Mouse (Mus musculus) Muller cell, postnatal 12 days (primary cell): Measurements from ENCODE around the gene Bcar3.

Experiments
- DNase-seq: peaks from one replicate; pipeline ENCODE4 v3.0.0-alpha.2; 2015; ENCODE audit errors: inconsistent ontology term

The Bcar3 gene

DNA sequence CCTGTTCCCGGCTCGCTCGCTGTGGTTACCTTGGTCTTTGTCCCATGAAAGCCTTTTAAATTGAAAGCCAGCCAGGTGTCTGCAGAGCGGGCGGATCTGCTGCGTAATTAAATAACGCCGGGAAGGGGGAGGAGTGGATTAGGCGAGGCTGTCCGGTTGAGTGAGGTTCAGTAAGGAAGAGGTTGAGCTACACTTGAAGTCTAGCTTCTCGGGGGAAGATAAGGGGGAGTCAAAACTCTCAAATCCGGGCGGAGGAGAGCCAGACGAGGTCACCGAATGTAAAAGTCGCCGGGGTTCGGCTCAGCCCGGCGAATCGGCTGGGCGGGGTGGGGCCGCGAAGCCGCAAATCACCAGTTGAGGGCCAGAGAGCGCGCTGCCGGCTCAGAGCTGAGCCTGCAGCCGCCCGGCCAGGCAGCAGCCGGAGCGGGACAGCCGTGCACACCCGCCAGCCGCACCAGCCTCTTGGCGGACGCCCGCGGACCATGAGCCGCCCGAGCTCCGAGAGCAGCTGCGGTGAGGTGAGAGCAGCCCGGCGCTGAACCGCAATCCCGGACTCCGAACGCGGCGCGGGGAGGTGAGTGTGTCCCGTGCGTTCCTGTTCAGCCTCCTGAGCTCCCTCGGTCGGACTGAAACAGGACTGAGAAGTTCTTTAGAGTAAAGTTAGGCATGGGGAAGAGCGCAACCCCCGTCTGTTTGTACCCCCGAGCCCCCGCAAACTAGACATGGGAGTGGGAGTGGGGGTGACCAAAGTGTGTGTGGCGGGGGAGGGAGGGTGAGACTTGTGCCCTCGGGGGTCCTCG lies 125.9 kb downstream of the Bcar3 start:
- peak; percentile 86 for DNase-seq

DNA sequence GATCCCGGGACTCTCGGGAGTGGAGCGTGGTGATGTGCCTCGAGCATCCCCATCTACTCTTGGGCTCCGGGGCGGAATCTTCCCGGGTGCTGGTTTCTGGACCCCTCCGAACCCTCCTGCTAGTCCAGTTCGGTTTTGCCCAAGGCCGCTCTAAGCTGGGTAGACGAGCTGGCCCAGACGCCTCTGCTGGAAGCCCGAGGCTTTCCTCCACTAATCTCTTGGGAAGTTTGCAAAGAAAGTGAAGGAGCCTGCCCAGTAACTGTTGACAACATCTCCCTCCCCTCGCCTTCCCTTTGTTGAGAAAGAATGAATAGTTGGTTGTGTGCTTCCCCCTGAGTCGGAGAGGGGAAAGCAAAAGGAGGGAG lies 126.5 kb downstream of the Bcar3 start:
- peak; percentile 78 for DNase-seq

DNA sequence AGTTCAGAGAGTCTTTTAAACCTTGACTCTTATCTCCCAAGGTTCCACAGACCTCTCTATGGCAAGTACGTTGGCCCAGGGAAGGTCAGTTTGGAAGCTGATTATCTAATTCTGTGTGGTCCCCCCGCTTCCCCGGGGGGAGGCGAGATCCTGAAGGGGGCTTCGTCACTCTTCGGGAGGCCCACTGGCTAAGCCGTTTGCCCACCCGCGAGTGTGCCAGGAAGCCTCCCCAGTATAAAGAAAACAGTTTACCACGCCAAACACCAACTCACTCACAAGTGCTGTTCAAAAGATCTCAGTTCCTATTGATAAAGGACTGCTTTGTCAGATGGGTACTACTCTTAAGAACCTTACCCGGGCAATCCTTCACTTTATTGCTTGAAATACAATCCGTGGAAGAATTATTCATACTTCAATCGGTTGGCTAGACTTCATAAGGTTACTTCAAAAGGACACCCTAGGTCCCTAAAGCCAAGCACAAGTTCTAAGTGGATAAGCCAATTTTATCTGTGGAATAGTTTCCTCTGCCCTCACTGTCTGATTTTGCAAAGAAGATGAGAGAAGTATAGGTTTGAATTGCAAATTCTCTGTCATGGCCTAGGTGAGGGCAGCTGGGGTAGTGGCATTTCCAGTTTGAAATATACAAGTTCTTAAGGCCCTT lies 127.2 kb downstream of the Bcar3 start:
- DNase-seq: no peak

DNA sequence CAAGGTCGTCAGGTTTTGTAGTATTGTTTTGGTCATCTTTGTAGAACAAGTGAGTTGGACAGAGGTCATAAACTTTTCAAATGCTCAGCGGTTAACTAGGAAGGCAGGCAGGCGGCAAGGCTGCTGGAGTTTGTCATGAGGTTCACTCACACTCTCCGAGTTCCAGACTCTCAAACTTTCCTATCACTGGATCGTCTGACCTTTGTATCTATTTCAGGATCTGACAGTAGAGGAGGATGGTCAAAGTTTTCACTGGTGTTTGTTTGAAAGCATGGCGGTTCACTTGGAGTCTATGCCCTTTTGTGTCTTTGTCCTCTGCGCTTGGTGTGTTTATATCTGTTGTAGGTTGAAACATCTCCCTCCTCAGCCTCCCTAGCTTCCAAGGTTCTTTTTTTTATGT lies 127.9 kb downstream of the Bcar3 start:
- DNase-seq: no peak

DNA sequence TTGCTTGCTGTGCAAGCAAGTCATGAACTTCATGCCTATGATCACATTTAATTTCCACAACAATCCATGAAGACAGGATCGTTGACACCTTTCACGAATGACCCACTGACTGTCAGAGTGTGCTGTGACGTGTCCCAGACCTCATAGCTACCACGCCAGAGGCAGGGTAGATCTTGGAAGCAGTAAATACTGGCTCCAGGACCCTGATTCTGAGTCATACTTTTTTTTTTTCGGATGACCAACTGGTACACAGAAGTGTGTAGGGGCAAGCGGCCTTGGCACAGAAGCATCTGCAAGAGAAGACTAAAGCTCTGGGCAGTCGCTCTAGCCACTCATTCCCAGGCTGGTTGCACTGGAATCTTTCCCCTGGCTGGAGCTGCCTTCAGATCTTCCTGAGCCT lies 128.3 kb downstream of the Bcar3 start:
- DNase-seq: no peak

DNA sequence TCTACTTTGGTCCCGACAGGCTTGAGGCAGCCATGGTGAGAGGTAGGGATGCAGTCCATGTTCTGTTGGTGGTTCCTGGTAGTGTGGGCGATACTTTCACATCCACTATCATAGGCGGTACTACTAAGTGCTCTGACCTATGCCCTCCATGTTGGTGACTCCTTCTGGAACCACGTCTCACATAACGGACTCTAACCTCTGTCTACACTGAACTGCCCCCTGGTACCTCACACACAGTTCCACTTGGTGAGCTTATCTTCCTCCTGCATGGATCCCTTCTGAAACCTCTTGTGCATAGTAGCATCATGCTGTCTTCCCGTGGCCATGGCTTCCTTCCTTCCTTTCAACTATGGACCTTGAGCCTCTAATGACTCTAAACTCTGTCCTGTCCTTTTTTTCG lies 129.7 kb downstream of the Bcar3 start:
- no peak for DNase-seq

DNA sequence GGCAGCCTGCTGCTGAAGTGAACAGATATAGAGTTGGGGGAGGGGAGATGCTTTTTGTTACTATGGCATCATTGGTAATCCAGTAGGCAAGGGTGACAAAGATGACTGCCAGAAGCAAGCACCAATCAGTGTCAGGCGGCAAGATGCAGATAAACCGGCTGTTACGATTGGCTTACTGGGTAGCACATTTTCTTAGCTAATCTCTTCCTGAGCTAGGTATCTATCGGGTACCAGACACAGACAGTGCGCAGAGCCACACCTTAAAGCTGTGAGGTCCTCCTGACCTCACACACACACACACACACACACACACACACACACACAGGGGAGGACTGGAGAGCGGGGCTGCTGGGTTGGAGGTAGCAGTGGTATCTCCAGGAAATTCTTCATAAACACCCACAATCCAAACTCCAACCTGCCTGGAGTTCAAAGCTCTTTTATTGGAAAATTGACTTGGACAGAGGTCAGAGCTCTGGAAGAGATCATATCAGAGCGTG lies 134.4 kb downstream of the Bcar3 start:
- no peak for DNase-seq

DNA sequence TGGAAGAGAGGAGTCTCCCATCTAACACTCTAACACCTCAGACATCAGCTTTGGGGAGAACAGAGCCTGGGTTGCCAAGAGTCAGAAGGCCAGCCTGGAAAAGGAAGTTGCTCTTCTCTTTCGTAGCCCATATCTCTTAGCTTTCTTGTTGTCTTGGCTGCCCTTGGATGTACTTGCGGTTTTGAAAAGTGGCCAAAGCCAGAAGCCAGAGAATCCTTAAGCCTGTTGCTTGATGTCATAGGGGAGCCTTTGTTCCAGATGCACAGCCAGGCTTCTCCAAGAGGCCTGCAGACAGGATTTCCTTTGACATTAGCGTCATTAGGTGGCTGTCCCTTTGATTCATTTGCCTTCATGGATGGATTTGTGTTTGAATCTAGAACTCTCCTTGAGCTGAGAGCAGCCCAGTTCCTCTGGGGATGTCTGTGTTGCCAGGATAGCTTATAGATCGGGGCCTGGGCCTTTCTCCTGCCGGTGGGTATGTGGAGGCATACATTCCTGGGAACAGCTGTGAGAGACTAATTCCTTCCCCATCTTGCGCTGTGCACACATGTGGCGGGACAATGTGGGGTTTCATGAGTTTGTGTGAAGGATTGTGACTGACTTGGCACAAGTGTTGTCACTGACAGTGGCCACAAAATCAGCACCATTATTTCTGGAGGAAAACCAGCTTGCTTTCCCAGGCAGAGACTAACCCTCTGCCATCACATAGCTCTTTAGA lies 137.0 kb downstream of the Bcar3 start:
- DNase-seq: peak; percentile 39

DNA sequence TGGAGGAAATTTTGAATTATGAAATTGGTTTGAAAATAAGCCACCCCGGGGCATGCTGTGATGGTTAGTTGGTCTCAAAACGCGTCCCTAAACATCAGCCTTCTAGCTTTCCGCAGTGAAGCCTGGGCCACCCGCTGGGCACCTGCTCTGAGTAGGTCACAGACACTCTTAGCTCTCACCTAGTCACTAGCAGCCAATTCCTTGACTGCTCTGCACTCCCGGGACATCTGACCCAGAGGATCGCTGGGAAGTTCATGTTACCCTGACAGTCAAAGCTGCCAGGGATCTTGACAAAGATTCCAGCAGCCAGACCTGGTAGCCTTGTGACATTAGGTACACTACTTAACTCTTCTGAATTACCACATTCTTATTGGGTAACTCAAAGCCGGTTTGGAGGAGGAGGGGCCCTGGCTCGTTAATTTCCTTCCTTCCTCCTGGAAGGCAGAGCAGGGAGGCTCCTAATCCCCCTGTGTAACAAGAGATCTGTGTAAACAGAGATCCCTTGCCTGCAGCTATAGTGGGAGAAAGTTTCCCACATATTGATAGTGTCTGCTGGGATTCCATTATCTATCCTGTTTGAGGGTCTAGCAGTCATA lies 139.0 kb downstream of the Bcar3 start:
- no peak for DNase-seq

DNA sequence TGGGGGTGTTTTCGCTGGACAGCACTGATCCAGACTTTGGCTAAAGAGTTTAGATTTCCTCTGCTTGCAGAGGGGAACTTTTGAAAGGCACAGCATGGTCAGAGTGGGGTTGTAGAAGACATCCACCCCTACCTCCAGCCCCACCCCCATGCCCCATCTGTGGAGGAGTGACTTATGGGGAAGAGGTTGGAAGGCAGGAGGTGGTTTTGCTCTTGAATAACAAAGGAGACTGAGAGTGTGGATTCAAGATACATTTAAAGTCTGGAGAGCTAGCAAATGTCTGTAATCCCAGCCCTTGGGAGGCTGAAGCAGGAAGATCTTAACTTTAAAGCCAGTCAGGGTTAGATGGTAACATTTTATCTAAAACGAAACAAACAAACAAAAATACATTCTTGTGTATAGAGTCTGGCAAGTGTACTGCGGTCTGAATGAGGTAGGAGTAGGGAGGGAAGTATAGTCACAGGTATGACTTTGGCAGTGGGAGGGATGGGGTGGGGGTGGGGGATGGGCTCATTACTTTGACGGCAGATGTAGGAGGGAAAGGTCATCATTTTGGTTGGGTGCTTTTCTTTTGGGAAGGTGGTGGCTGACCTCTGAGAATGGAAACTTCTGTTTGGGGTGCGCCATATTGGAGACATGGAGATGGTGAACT lies 140.2 kb downstream of the Bcar3 start:
- DNase-seq: no peak

DNA sequence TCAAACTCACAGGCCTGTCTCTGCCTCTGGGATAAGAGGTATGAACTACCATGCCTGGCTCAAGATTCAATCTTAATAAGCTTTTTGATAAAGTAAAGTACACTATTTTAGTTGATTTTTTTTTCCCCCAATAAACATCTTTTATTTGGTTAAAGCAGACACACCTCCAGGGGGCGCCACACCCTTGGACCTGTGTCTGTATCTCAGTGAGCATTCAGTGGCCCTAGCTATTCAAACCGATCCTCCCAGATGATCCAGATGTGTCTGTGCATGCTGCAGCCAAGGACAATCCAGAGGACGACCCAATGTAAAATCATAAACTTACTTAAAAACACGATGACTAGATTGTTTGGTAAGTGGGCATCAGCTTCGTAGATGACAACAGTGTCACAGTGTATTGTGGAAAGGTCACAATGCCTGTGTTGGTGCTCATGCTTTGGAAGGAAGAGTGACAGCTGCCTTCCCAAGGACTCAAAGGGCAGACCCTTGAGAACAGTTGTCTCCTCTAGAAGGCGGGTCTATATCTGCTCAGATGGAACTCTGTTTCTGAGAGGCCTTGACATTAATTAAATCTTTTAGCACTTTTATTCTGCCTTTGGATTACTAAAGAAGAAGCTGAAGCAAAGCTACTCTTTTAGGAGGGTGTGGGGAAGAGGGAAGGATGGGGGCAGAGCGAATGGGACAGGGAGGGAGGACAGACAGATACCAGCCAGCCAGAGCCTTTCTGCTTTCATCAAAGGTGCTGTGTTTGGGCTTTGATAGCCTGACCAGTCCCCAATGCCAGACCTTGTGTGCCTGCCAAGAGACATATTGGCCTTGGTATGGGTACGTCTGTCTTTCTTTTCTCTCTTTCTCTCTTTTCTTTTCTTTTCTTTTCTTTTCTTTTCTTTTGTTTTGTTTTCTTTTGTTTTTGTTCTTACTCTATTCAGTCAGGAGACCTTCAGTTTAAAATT lies 141.3 kb downstream of the Bcar3 start:
- DNase-seq: no peak

DNA sequence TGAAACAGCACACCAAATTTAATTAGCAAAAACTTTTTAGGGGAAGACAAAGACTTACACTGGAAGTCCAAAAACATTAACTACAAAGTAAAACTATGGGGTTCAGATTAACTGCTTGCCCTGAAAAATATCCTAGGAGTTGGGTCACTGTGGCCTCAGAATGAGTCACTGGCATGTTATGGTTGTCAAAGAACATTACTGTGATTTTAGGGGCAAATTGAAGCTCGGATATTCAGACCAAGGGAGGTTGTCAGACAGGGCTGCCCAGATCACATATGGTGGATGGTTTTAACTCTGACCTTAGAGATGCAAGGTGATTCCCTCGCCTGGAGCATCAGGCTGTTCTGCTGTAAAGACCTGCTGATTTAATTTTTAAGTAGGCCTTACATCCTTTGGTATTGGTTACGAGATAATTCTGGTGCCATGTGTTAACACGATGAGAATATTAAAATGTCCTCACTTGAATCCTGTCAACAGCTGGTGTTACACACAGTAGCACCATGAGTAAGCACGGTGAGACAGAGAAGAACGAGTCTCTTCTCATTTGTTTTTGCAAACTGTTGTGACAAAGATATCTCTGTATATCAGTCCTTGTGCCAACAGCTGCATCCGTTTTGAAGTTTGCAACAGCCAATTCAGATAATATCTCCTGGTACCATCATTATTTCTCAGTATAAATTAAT lies 144.3 kb downstream of the Bcar3 start:
- peak; percentile 72 for DNase-seq

DNA sequence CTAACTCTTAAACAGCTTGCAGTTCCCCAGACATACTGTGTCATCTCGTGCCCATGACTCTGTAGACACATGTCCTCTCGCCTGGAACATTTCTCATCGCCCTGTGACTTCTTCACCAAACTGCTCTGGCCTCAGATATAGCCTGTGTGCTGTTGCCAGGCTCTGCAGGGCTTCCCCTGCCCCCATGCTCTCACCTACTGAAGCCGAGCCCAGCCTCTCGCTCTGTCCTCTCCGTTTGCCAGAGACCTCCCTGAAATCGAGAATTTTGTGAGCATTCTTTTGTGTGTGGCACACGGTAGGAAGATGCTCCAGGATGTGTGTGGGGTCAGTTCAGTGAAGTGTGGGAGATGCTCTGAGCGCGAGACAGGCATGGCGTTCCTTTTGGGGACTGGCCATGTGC lies 151.8 kb downstream of the Bcar3 start:
- no peak for DNase-seq

DNA sequence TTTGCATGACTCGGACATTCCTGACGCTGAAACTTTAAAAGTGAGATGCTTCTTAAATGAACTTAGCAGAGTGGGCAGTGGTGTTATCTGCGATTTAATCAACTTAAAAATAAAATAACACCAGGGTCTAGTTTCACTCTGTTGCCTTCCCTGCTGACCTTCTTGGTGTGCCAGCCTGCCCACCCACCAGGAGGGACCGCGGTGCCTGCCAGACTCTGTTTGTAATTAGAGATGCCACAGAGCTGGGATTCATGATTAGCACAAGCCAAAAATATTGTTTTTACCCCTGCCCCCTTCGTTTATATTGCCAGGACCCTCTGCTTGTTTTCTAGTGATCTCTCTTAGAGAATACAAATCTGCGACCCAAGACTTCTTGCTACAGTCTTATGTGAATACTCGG lies 152.7 kb downstream of the Bcar3 start:
- no peak for DNase-seq

DNA sequence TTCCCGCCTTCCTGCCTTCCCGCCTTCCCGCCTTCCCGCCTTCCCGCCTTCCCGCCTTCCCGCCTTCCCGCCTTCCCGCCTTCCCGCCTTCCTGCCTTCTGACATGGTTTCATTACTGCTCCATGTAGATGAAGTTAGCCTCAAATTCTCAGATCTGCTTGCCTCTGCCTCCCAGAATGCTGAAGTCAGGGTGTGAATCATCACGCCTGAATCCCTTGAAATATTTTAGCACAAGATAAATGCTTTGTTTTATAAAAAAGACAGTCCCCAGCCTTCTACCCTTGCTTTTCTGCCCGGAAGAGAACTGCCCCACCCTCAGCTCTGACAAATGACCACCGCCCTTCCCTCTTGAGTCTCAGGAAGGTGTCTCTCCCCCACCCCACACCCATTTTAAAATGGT lies 154.3 kb downstream of the Bcar3 start:
- no peak for DNase-seq

DNA sequence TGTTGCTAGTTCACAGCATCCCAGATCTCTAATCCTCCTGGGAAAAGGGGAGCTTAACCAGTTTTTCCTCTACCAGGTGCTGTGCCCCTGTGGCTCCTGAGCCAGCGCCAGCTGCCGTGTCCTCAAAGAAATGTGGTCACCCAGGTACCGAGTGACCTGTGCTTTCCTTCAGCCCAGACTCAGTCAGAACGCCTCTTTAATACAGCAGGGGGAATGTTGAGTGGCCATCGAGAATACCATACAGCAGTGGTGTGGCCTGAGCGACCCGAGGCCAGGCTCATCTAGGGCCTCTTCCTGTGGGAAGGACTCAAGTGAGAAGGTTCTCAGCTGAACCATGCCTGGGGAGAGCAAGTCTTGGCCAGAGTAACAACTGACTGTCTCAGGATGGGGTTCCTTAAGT lies 156.1 kb downstream of the Bcar3 start:
- DNase-seq: no peak

DNA sequence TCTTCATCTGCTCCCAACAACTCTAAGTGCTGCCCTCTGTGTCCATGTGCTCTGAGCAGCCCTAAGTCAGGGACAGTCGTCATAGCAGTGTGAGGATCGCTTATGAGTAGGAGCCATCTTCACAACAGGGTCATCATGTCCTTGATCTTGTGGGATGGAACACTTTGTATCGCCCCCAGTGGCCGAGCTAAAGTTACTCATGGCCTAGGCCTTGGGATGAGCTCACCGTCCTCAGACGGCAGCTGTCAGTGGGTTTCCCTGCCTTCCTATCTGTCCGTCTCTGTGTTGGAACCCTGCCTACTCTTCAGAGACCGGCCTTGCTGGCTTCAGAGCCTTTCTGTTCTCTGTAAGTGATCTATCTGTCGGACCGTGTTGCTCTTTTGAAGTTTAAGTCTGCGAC lies 159.9 kb downstream of the Bcar3 start:
- no peak for DNase-seq

DNA sequence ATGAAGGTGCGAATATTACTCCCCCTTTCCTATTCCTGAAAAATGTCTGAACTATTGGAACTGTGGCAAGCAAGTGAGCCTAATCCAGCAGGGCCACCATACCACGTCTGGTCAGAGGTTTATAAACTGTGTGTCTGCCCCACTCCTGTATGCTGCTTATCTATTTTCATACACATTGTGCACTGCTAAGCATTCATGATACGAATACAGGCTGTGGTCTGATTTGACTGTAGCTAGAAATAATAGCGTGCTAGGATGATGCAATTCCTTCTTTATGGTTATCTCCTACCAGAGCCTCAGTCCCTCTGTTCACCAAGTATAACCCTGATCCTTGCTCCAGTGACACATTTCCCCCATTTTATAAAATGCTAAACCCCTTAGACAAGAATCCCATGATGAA lies 162.2 kb downstream of the Bcar3 start:
- DNase-seq: no peak

DNA sequence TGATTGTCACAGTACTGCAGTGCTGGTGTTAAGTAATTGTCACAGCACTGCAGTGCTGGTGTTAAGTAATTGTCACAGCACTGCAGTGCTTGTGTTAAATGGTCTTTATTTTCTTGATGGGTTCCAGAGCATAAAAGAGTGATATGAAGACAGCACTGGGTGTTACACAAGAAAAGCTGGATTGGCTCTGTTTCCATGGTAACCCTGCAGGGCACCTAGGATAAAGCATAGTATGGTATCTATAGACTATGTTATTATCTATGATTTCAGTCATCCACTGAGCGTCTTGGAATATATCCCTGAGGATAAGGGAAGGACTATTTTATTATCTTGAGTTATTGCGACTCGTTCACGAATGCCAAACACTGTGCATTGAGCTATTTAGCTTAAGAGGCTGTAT lies 162.9 kb downstream of the Bcar3 start:
- DNase-seq: no peak

DNA sequence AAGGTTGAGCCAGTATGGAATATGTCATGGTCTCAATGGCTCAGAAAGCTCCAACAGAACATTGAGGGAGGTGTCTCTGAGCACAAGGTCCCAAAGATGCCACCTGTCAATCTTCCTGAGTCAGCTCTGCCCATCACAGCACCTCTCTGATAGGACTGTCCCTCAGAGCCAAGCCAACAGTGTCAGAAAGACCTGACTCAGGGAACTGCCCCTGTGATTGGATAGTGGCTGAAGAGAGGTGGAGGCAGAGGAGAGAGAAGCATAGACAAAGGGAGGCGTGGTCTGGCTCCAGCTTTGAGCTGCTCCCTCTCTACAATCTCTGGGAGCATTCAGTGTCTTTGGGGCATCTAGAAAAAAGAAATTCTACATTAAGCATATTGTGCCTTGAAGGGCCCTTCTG lies 163.8 kb downstream of the Bcar3 start:
- DNase-seq: no peak
